Mouse (Mus musculus) liver, embryonic 15.5 days (tissue): Measurements from ENCODE around the gene Dclk1. TPM values are rescaled to one million over a fixed set of nuclear protein-coding genes. Genes with fewer than 3 reads are reported as not detected.

Experiments used
- ATAC-seq: fragments of 200-750 bp; cut with Nextera tagmentation; 2 replicates; pipeline ENCODE4 v1.8.0; 2017; ENCODE audit warnings: moderate number of reproducible peaks, mild to moderate bottlenecking, moderate library complexity; ENCODE audit not compliant: insufficient read depth
- H3K27ac ChIP-seq: fragments of 300-500 bp; sonication (generic); replicated peaks from 2 replicates; pipeline ENCODE4 v1.5.1; 2015; ENCODE audit warnings: mild to moderate bottlenecking, inconsistent platforms
- H3K27me3 ChIP-seq: fragments of 300-500 bp; sonication (generic); 2 replicates; pipeline ENCODE4 v1.6.1; 2015; ENCODE audit warnings: mild to moderate bottlenecking, inconsistent platforms
- H3K36me3 ChIP-seq: fragments of 300-500 bp; sonication (generic); replicated peaks from 2 replicates; pipeline ENCODE4 v1.6.1; 2015; ENCODE audit warnings: moderate library complexity, mild to moderate bottlenecking, inconsistent platforms
- H3K4me1 ChIP-seq: fragments of 300-500 bp; sonication (generic); replicated peaks from 2 replicates; pipeline ENCODE4 v1.6.1; 2015; ENCODE audit warnings: inconsistent platforms
- H3K4me2 ChIP-seq: fragments of 300-500 bp; sonication (generic); 2 replicates; pipeline ENCODE4 v1.6.1; 2015; ENCODE audit warnings: moderate library complexity, mild to moderate bottlenecking, inconsistent platforms
- H3K4me3 ChIP-seq: fragments of 300-500 bp; sonication (generic); replicated peaks from 2 replicates; pipeline ENCODE4 v1.5.1; 2015; ENCODE audit warnings: mild to moderate bottlenecking, inconsistent platforms
- H3K9ac ChIP-seq: fragments of 300-500 bp; sonication (generic); 2 replicates; pipeline ENCODE4 v1.6.1; 2015; ENCODE audit warnings: moderate library complexity, mild to moderate bottlenecking, inconsistent platforms
- H3K9me3 ChIP-seq: fragments of 300-500 bp; sonication (generic); replicated peaks from 2 replicates; pipeline ENCODE4 v1.6.1; 2016; ENCODE audit warnings: inconsistent platforms
- WGBS: fragments of 180-500 bp; shearing (Covaris S2); methylation state at CpG from one replicate; pipeline ENCODE4 v1.1.7; 2015; ENCODE audit warnings: mixed read lengths; ENCODE audit not compliant: insufficient replicate concordance; 5-methylcytosine and 5-hydroxymethylcytosine counted together
- polyA plus RNA-seq: library from polyadenylated mRNA; unstranded; fragments of >200 nt; fragmentation: Nextera tagmentation; extraction: Ambion mirVana; gene quantifications from 2 replicates; pipeline ENCODE4 v1.2.1, GENCODE M21; 2015

Dclk1 gene
- polyA plus RNA-seq, 1 experiment from 2014 or later: 1.6 TPM

DNA sequence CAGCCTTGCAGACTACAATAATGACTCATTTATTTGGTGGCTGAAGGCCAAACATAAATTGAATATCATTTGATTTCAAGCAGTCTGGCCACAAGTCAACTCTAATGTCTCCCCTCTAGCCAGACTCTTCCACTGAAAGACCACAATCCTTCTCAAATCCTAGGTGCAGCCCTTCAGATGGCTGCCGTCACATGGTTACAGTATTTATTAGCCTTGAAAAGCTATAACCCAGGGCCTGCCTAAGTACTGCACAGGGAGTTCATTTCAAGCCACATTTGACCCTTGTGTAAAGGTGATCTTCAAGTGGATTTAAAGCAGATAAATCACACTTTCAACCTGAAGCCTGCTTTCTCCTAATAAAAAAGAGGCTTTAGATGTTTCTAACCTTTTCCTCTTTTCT is 192.1 kb downstream of the Dclk1 start:
- no peaks in the 10 kb centered on the region for H3K36me3 ChIP-seq
- ATAC-seq: no peak
- no peak overlapping the region for H3K27ac ChIP-seq
- 73% methylated on average over 1 of the region's 1 CpGs for WGBS
- no peak overlapping the region for H3K9ac ChIP-seq
- no peaks in the 10 kb centered on the region for H3K27me3 ChIP-seq
- no peaks in the 10 kb centered on the region for H3K4me1 ChIP-seq
- no peaks in the 10 kb centered on the region for H3K9me3 ChIP-seq
- H3K4me3 ChIP-seq: no peak overlapping the region
- H3K4me2 ChIP-seq: no peak overlapping the region

GRCm38 (mm10) chr3:55438824-55439446 is 196.8 kb downstream of the Dclk1 start:
- Histone ChIP-seq H3K4me1 (no peaks in the 10 kb centered on the region), H3K9ac (no peak overlapping the region), H3K27me3 (no peaks in the 10 kb centered on the region), H3K4me3 (no peak overlapping the region), H3K4me2 (no peak overlapping the region), H3K9me3 (no peaks in the 10 kb centered on the region), H3K27ac (no peak overlapping the region), H3K36me3 (no peaks in the 10 kb centered on the region)
- WGBS: 28% methylated on average over 7 of the region's 7 CpGs
- ATAC-seq: no peak

DNA sequence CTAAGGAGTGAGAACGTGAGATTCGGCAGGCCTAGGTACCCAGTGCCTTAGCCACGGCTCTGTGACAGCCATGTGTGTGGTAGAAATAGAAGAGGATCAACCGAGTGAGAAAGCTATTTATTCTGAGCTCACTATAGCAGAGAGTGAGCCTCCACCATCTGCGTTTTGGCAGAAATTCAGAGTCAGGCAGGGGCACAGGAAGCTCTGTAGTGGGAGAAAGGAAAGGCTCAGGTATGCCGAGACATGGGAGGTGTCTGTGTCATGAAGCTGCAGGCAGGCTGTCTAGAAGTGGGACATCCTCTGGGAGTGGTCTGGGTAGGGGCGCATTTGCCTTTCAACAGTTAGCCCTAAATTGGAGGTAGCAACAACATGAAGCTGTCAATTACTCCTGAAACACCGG is 198.2 kb downstream of the Dclk1 start:
- ATAC-seq: no peak
- H3K4me2 ChIP-seq: no peak overlapping the region
- H3K27me3 ChIP-seq: no peaks in the 10 kb centered on the region
- WGBS: 50% methylated on average over 8 of the region's 8 CpGs
- no peaks in the 10 kb centered on the region for H3K9me3 ChIP-seq
- H3K9ac ChIP-seq: no peak overlapping the region
- H3K27ac ChIP-seq: no peak overlapping the region
- no peak overlapping the region for H3K4me3 ChIP-seq
- no peaks in the 10 kb centered on the region for H3K36me3 ChIP-seq
- H3K4me1 ChIP-seq: no peaks in the 10 kb centered on the region

GRCm38 (mm10) chr3:55442012-55442645 is 200.0 kb downstream of the Dclk1 start:
- Histone ChIP-seq H3K4me1 (no peaks in the 10 kb centered on the region), H3K4me3 (no peak overlapping the region), H3K27me3 (no peaks in the 10 kb centered on the region), H3K4me2 (no peak overlapping the region), H3K27ac (no peak overlapping the region), H3K9ac (no peak overlapping the region), H3K36me3 (no peaks in the 10 kb centered on the region), H3K9me3 (no peaks in the 10 kb centered on the region)
- 52% methylated on average over 11 of the region's 11 CpGs for WGBS
- ATAC-seq: no peak

GRCm38 (mm10) chr3:55443271-55443670 is 201.1 kb downstream of the Dclk1 start:
- 53% methylated on average over 8 of the region's 8 CpGs for WGBS
- no peak overlapping the region for H3K4me3 ChIP-seq
- H3K9ac ChIP-seq: no peak overlapping the region
- H3K9me3 ChIP-seq: no peaks in the 10 kb centered on the region
- H3K27ac ChIP-seq: no peak overlapping the region
- ATAC-seq: no peak
- H3K4me2 ChIP-seq: no peak overlapping the region
- no peaks in the 10 kb centered on the region for H3K27me3 ChIP-seq
- H3K36me3 ChIP-seq: no peaks in the 10 kb centered on the region
- no peaks in the 10 kb centered on the region for H3K4me1 ChIP-seq

DNA sequence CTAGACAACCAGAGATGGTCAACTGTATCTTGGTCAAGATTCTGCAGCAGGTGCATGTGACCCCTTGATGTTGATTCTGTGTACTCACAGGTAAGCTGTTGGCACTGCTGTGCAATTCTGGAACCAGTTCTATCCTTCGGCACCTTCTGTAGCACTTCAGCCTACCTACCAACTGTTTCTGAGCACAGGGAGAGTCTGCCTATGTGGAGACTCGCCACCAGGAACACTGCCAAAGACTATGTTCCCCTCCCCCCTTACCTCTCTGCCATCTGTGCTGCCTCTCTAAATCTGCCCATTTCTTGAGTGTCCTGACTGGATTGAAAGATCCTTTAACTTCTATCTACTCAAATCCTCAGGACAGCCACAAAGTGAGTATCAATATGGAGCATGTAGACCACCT is 201.6 kb downstream of the Dclk1 start:
- no peak for ATAC-seq
- Histone ChIP-seq H3K4me1 (no peaks in the 10 kb centered on the region), H3K27me3 (no peaks in the 10 kb centered on the region), H3K36me3 (no peaks in the 10 kb centered on the region), H3K4me3 (no peak overlapping the region), H3K4me2 (no peak overlapping the region), H3K27ac (no peak overlapping the region), H3K9ac (no peak overlapping the region), H3K9me3 (no peaks in the 10 kb centered on the region)
- 72% methylated on average over 2 of the region's 2 CpGs for WGBS

DNA sequence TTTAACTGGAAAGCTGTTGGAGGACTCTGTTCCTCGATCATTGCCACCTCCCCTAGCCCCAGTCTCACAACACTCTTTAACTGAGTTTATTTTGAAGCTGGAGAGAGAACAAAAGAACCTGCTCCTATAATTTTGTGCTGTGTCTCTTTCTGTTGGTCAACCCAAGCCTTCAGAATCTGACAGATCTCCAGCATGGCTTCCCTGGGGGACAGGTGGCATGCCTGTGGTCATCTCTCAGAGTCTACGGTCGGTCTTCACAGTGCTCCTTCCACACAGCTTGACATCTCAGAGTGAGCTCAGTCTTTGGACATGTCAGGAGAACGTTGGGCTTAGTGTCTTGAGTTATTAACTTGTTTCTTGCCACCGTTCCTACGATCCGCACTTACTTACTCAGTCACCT is 204.5 kb downstream of the Dclk1 start:
- Histone ChIP-seq H3K4me3 (no peak overlapping the region), H3K4me2 (no peak overlapping the region), H3K36me3 (no peaks in the 10 kb centered on the region), H3K4me1 (no peaks in the 10 kb centered on the region), H3K9me3 (no peaks in the 10 kb centered on the region), H3K9ac (no peak overlapping the region), H3K27me3 (no peaks in the 10 kb centered on the region), H3K27ac (no peak overlapping the region)
- WGBS: 68% methylated on average over 7 of the region's 7 CpGs
- no peak for ATAC-seq

DNA sequence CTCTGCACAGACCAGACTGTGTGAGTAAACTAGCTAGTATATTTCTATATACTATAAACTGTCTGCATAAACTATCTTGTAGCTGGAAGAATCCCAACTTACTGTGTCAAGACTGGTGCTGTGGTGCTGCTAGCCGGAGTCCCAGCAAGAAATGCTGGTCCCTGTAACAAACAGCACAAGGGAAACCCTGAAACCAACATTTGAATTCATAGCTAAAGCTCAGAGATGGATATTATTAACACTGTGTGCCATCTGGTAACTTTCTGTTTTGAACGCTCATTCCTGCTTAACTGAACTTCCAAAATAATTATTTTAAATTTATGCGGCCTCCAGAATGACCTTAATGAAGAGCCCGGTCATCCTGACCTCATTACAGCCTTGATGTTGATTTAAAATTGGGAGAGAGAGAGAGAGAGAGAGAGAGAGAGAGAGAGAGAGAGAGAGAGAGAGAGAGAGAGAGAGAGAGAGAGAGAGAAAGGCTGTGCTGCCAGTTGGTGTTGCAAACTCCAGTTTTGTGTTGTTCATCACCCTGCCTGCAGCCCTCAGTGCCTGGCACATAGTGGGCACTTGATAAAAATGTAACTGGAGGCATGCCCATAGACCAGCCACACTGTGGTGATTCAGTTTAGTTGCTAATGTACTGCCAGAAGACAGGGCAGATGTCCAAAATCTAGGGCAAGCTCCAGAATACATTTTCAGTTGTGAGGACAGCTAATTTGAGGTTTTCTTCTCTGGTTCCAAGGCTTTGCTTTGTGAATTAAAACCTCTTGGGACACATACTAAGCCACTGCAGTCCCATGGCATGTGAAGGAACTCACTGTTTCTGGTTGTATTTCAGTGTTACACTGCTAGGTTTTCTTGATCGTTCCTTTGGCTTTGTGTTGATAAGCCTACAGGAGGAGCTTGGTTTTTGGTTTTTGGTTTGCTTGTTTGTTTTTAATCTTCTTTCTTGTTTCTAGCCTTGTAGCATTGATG is 205.6 kb downstream of the Dclk1 start:
- H3K4me1 ChIP-seq: no peaks in the 10 kb centered on the region
- WGBS: 61% methylated on average over 5 of the region's 5 CpGs
- no peak overlapping the region for H3K4me3 ChIP-seq
- H3K9ac ChIP-seq: no peak overlapping the region
- no peaks in the 10 kb centered on the region for H3K27me3 ChIP-seq
- no peaks in the 10 kb centered on the region for H3K9me3 ChIP-seq
- no peak overlapping the region for H3K27ac ChIP-seq
- ATAC-seq: no peak
- H3K4me2 ChIP-seq: no peak overlapping the region
- no peaks in the 10 kb centered on the region for H3K36me3 ChIP-seq

- no peaks in the 10 kb centered on the region for H3K36me3 ChIP-seq
- ATAC-seq: no peak
- H3K4me1 ChIP-seq: no peaks in the 10 kb centered on the region
- WGBS: 64% methylated on average over 2 of the region's 2 CpGs
- no peak overlapping the region for H3K4me2 ChIP-seq
- no peaks in the 10 kb centered on the region for H3K27me3 ChIP-seq
- H3K9me3 ChIP-seq: no peaks in the 10 kb centered on the region
- no peak overlapping the region for H3K27ac ChIP-seq
- H3K9ac ChIP-seq: no peak overlapping the region
- H3K4me3 ChIP-seq: no peak overlapping the region
Measured at GRCm38 (mm10) chr3:55449148-55449547, 207.0 kb downstream of the Dclk1 start.

DNA sequence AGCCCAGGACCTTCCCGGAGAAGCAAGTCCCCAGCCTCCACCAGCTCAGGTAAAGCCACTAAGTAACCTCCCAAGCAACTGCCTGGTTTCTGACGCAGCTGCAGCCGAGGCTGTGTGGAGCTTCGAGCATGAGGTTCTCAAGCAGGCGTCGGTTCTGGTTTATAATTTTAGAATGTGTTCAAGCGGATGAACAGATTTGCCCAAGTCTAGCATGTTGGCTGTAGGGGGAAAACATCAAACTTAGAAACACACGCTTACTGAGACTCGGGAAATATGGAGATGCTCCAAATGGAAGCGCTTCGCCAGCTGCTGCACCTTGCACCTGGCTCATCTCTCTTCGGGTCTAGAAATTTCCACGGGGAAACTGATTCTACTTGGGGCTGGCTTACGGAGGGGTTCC is 208.9 kb downstream of the Dclk1 start:
- 74% methylated on average over 14 of the region's 14 CpGs for WGBS
- Histone ChIP-seq H3K36me3 (no peaks in the 10 kb centered on the region), H3K4me2 (no peak overlapping the region), H3K9ac (no peak overlapping the region), H3K4me3 (no peak overlapping the region), H3K4me1 (no peaks in the 10 kb centered on the region), H3K27me3 (no peaks in the 10 kb centered on the region), H3K9me3 (no peaks in the 10 kb centered on the region), H3K27ac (no peak overlapping the region)
- no peak for ATAC-seq

GRCm38 (mm10) chr3:55451877-55452276 is 209.7 kb downstream of the Dclk1 start:
- Histone ChIP-seq H3K4me1 (no peaks in the 10 kb centered on the region), H3K4me2 (no peak overlapping the region), H3K4me3 (no peak overlapping the region), H3K9me3 (no peaks in the 10 kb centered on the region), H3K27ac (no peak overlapping the region), H3K9ac (no peak overlapping the region), H3K27me3 (no peaks in the 10 kb centered on the region), H3K36me3 (no peaks in the 10 kb centered on the region)
- 54% methylated on average over 3 of the region's 3 CpGs for WGBS
- no peak for ATAC-seq
